Mouse (Mus musculus) forebrain, postnatal 0 days (tissue): ENCODE results near the gene 1700025C18Rik. TPM values are rescaled to one million over a fixed set of nuclear protein-coding genes. Genes with fewer than 3 reads are reported as not detected.

ENCODE experiments used
- ATAC-seq: fragments of 200-750 bp; cut with Nextera tagmentation; 2 replicates; pipeline ENCODE4 v1.8.0; 2017; ENCODE audit warnings: mild to moderate bottlenecking, moderate library complexity
- DNase-seq: peaks from one replicate; pipeline ENCODE4 v3.0.0-alpha.2; 2015
- H3K27ac ChIP-seq: fragments of 300-500 bp; sonication (generic); 2 replicates; pipeline ENCODE4 v1.5.1; 2014; ENCODE audit warnings: low read depth, mild to moderate bottlenecking, antibody characterized with exemption, low read length, moderate library complexity, mixed read lengths
- H3K27me3 ChIP-seq: fragments of 300-500 bp; sonication (generic); 2 replicates; pipeline ENCODE4 v1.6.1; 2014; ENCODE audit warnings: mild to moderate bottlenecking, low read length, mixed read lengths; ENCODE audit not compliant: insufficient read depth
- H3K36me3 ChIP-seq: fragments of 300-500 bp; sonication (generic); 2 replicates; pipeline ENCODE4 v1.6.1; 2014; ENCODE audit warnings: mild to moderate bottlenecking, moderate library complexity; ENCODE audit not compliant: insufficient read depth
- H3K4me1 ChIP-seq: fragments of 300-500 bp; sonication (generic); 2 replicates; pipeline ENCODE4 v1.6.1; 2014; ENCODE audit warnings: antibody characterized with exemption; ENCODE audit not compliant: insufficient read depth
- H3K4me2 ChIP-seq: fragments of 300-500 bp; sonication (generic); 2 replicates; pipeline ENCODE4 v1.6.1; 2014; ENCODE audit warnings: low read depth, mild to moderate bottlenecking, moderate library complexity
- H3K4me3 ChIP-seq: fragments of 300-500 bp; sonication (generic); 2 replicates; pipeline ENCODE4 v1.5.1; 2014; ENCODE audit warnings: low read depth, low read length, mixed read lengths
- H3K9ac ChIP-seq: fragments of 300-500 bp; sonication (generic); 2 replicates; pipeline ENCODE4 v1.6.1; 2014; ENCODE audit warnings: mild to moderate bottlenecking
- H3K9me3 ChIP-seq: fragments of 300-500 bp; sonication (generic); 2 replicates; pipeline ENCODE4 v1.6.1; 2016; ENCODE audit warnings: low read length
- CTCF ChIP-seq: sonication (generic); IDR thresholded peaks from 2 replicates; pipeline ENCODE4 v1.5.1; 2016; ENCODE audit warnings: antibody characterized with exemption, control low read depth, low read depth
- WGBS: fragments of 180-500 bp; shearing (Covaris S2); extraction: QIAGEN DNeasy Blood & Tissue Kit; methylation state at CpG from one replicate; pipeline ENCODE4 v1.1.7; 2014; 5-methylcytosine and 5-hydroxymethylcytosine counted together
- polyA plus RNA-seq: library from polyadenylated mRNA; unstranded; fragments of >200 nt; fragmentation: Nextera tagmentation; extraction: Ambion mirVana; gene quantifications from 2 replicates; pipeline ENCODE4 v1.2.1, GENCODE M21; 2015
- total RNA-seq: library from RNA; depleted of rRNA; stranded (reverse); fragments of >200 nt; gene quantifications from 2 replicates; pipeline ENCODE4 v1.2.3, GENCODE M21; 2014; rRNA removed

The 1700025C18Rik gene
- total and polyA plus RNA-seq, 2 experiments from 2014 or later = not detected

- DNase-seq (peak; percentile 75), ATAC-seq (peak; percentile 92)
- Histone ChIP-seq H3K4me2 (peak overlapping the region; percentile 39), H3K27ac (peak overlapping the region; percentile 76), H3K36me3 (no peaks in the 10 kb centered on the region), H3K9ac (peak overlapping the region; percentile 33; the same call in 1 of the 2 replicates), H3K27me3 (no peaks in the 10 kb centered on the region), H3K9me3 (no peaks in the 10 kb centered on the region), H3K4me1 (no peaks in the 10 kb centered on the region; the same call in 1 of the 2 replicates), H3K4me3 (peak overlapping the region; percentile 17; the same call in 1 of the 2 replicates)
- WGBS = 1% methylated on average over 17 of the region's 17 CpGs
- TF ChIP-seq CTCF = peak; percentile 20; the same call in 1 of the 2 replicates
These were observed 47.4 kb downstream of the 1700025C18Rik start for GRCm38 (mm10) chr2:165043090-165043636.

GRCm38 (mm10) chr2:165042126-165042525, 48.4 kb downstream of the 1700025C18Rik start:
- Histone ChIP-seq H3K27ac (no peak overlapping the region), H3K9ac (no peak overlapping the region), H3K4me2 (no peak overlapping the region), H3K4me1 (no peaks in the 10 kb centered on the region; the same call in 1 of the 2 replicates), H3K36me3 (no peaks in the 10 kb centered on the region), H3K9me3 (no peaks in the 10 kb centered on the region), H3K27me3 (no peaks in the 10 kb centered on the region), H3K4me3 (no peak overlapping the region)
- ATAC-seq = no peak
- DNase-seq = no peak
- WGBS = 79% methylated on average over 5 of the region's 5 CpGs
- TF ChIP-seq CTCF = no peak

- Histone ChIP-seq H3K27me3 (no peaks in the 10 kb centered on the region), H3K9ac (no peak overlapping the region), H3K4me3 (no peak overlapping the region), H3K9me3 (no peaks in the 10 kb centered on the region), H3K4me2 (no peak overlapping the region), H3K4me1 (peaks cover 18% of the 10 kb centered on the region), H3K36me3 (no peaks in the 10 kb centered on the region), H3K27ac (no peak overlapping the region)
- DNase-seq = no peak
- TF ChIP-seq CTCF = no peak
- ATAC-seq = no peak
- WGBS = 66% methylated on average over 4 of the region's 4 CpGs
These were observed 53.1 kb downstream of the 1700025C18Rik start for GRCm38 (mm10) chr2:165037415-165037814.

GRCm38 (mm10) chr2:165035058-165035431, 55.5 kb downstream of the 1700025C18Rik start:
- H3K27ac ChIP-seq = peak overlapping the region; percentile 97
- peak overlapping the region; percentile 76 for H3K4me2 ChIP-seq
- peaks cover 23% of the 10 kb centered on the region for H3K4me1 ChIP-seq
- TF ChIP-seq CTCF = no peak
- H3K27me3 ChIP-seq = no peaks in the 10 kb centered on the region
- no peaks in the 10 kb centered on the region for H3K9me3 ChIP-seq
- peak overlapping the region; percentile 98 for H3K9ac ChIP-seq
- peak overlapping the region; percentile 93 for H3K4me3 ChIP-seq
- H3K36me3 ChIP-seq = no peaks in the 10 kb centered on the region
- WGBS = 7% methylated on average over 5 of the region's 5 CpGs
- no peak; the same call in 1 of the 2 replicates for ATAC-seq
- no peak for DNase-seq

GRCm38 (mm10) chr2:165034131-165035057, 56.2 kb downstream of the 1700025C18Rik start, which contains the start of gene Ncoa5:
Gene Ncoa5 (minus strand): TSS chr2:165034867.
- peak; percentile 45 for TF ChIP-seq CTCF
- WGBS = 2% methylated on average over 105 of the region's 111 CpGs
- H3K9ac ChIP-seq = peak within 1 kb of the TSS; percentile 98
- peak within 1 kb of the TSS; percentile 97 for H3K27ac ChIP-seq
- peak within 1 kb of the TSS; percentile 76 for H3K4me2 ChIP-seq
- H3K27me3 ChIP-seq = no peaks in the 10 kb centered on the region
- ATAC-seq (peak; percentile 98), DNase-seq (peak; percentile 99)
- H3K4me3 ChIP-seq = peak within 1 kb of the TSS; percentile 93
- H3K4me1 ChIP-seq = peaks cover 23% of the 10 kb centered on the region
- H3K9me3 ChIP-seq = no peaks in the 10 kb centered on the region
- H3K36me3 ChIP-seq = no peaks in the 10 kb centered on the region

- DNase-seq = no peak
- Histone ChIP-seq H3K4me3 (peak overlapping the region; percentile 93), H3K27ac (no peak overlapping the region), H3K27me3 (no peaks in the 10 kb centered on the region), H3K9me3 (no peaks in the 10 kb centered on the region), H3K4me1 (peaks cover 23% of the 10 kb centered on the region), H3K36me3 (no peaks in the 10 kb centered on the region), H3K4me2 (peak overlapping the region; percentile 76), H3K9ac (peak overlapping the region; percentile 98)
- TF ChIP-seq CTCF = no peak
- 30% methylated on average over 6 of the region's 6 CpGs for WGBS
- no peak for ATAC-seq
These were observed 57.2 kb downstream of the 1700025C18Rik start for GRCm38 (mm10) chr2:165033306-165033705.

- DNase-seq (peak; percentile 48), ATAC-seq (no peak)
- H3K9me3 ChIP-seq = no peaks in the 10 kb centered on the region
- no peak overlapping the region for H3K27ac ChIP-seq
- peak; percentile 54 for TF ChIP-seq CTCF
- peak overlapping the region; percentile 93 for H3K4me3 ChIP-seq
- peak overlapping the region; percentile 76 for H3K4me2 ChIP-seq
- H3K36me3 ChIP-seq = no peaks in the 10 kb centered on the region
- WGBS = 35% methylated on average over 3 of the region's 3 CpGs
- H3K27me3 ChIP-seq = no peaks in the 10 kb centered on the region
- peaks cover 23% of the 10 kb centered on the region for H3K4me1 ChIP-seq
- H3K9ac ChIP-seq = no peak overlapping the region
These were observed 58.0 kb downstream of the 1700025C18Rik start for GRCm38 (mm10) chr2:165032533-165032932.

Other genes with a start within 250 kb of the 1700025C18Rik start
- gene Pltp, start 233.0 kb downstream of the 1700025C18Rik start, total RNA-seq = 28.2 and 43.4 TPM in 2 replicates
- gene Pltp, start 233.0 kb downstream of the 1700025C18Rik start, polyA plus RNA-seq = 67.9 and 80.7 TPM in 2 replicates
- 67.3 and 82.2 TPM in 2 replicates for gene Pcif1, start 211.4 kb downstream of the 1700025C18Rik start, total RNA-seq
- 104 and 115 TPM in 2 replicates for gene Pcif1, start 211.4 kb downstream of the 1700025C18Rik start, polyA plus RNA-seq
- 20.9 and 26.0 TPM in 2 replicates for gene Zfp335, start 179.0 kb downstream of the 1700025C18Rik start, total RNA-seq
- gene Zfp335, start 179.0 kb downstream of the 1700025C18Rik start, polyA plus RNA-seq = 10.0 and 11.2 TPM in 2 replicates
- gene Mmp9, start 150.0 kb downstream of the 1700025C18Rik start, total RNA-seq = 5.3 and 14.2 TPM in 2 replicates
- gene Mmp9, start 150.0 kb downstream of the 1700025C18Rik start, polyA plus RNA-seq = 5.3 and 8.3 TPM in 2 replicates
- 83.2 and 139 TPM in 2 replicates for gene Slc12a5, start 129.9 kb downstream of the 1700025C18Rik start, total RNA-seq
- gene Slc12a5, start 129.9 kb downstream of the 1700025C18Rik start, polyA plus RNA-seq = 24.5 and 41.6 TPM in 2 replicates
- 81.8 and 96.3 TPM in 2 replicates for gene Ncoa5, start 55.9 kb downstream of the 1700025C18Rik start, total RNA-seq
- 49.2 and 64.4 TPM in 2 replicates for gene Ncoa5, start 55.9 kb downstream of the 1700025C18Rik start, polyA plus RNA-seq
- 5.0 TPM in 2 replicates for gene Cd40, start 35.1 kb downstream of the 1700025C18Rik start, total RNA-seq
- 4.7 and 7.0 TPM in 2 replicates for gene Cd40, start 35.1 kb downstream of the 1700025C18Rik start, polyA plus RNA-seq
- 11.5 and 24.6 TPM in 2 replicates for gene Cdh22, start 144.1 kb upstream of the 1700025C18Rik start, total RNA-seq
- 7.1 and 10.4 TPM in 2 replicates for gene Cdh22, start 144.1 kb upstream of the 1700025C18Rik start, polyA plus RNA-seq
- 66.9 and 85.8 TPM in 2 replicates for gene Slc35c2, start 197.1 kb upstream of the 1700025C18Rik start, total RNA-seq
- gene Slc35c2, start 197.1 kb upstream of the 1700025C18Rik start, polyA plus RNA-seq = 62.7 and 65.8 TPM in 2 replicates
- 78.8 and 80.9 TPM in 2 replicates for gene Elmo2, start 235.7 kb upstream of the 1700025C18Rik start, total RNA-seq
- gene Elmo2, start 235.7 kb upstream of the 1700025C18Rik start, polyA plus RNA-seq = 68.6 and 84.5 TPM in 2 replicates